Mouse (Mus musculus): ENCODE data around the gene Podxl2. TPM values are rescaled to one million over a fixed set of nuclear protein-coding genes. Genes with fewer than 3 reads are reported as not detected.

Gene Podxl2
- total and polyA plus RNA-seq, 2 experiments from 2014 or later, result 718 to 954 TPM

DNA sequence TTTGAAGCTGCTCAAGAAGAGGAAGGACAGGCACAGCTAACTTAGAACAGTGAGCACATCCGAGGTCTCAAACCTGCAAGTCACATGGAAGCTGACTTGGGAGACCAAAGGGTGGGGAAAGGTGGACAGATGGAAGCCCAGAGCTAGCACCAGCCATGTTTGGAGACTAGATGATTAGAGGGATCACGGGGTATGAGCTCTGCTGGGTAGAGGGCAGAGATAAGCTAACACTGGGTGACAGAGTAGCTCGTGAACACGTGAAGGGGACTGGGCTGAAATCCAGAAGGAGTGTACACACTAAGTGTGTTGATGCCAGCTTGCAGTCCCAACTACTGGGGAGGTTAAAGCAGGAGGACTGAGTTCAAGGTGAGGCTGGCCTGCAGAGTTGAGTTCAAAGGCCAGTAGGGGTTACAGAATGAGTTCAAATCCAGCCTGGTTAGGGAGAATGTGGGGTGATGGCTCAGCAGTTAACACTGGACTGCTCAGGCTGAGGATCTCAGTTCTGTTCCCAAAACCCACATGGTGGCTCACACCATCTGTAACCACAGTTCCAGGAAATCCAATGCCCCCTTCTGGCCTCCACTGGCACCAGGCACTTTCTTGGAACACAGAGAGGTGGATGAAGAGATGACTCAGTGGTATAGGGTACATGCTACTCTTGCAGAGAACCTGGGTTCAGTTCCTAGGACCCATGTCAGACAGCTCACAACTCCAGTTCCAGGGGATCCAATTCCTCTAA is 70.7 kb downstream of the Podxl2 start:
- Histone ChIP-seq H3K9ac (no peak overlapping the region), H3K4me2 (ENCODE audit: low read depth) (no peak overlapping the region), H3K4me3 (ENCODE audit: low read depth, low read length) (no peak overlapping the region), H3K27me3 (ENCODE audit: insufficient read depth, low read length) (no peaks in the 10 kb centered on the region), H3K4me1 (ENCODE audit: insufficient read depth) (no peaks in the 10 kb centered on the region), H3K9me3 (ENCODE audit: low read length) (no peaks in the 10 kb centered on the region), H3K27ac (ENCODE audit: low read depth, low read length) (no peak overlapping the region), H3K36me3 (ENCODE audit: insufficient read depth) (no peaks in the 10 kb centered on the region)
- WGBS, result 80% methylated on average over 4 of the region's 4 CpGs
- TF ChIP-seq CTCF (IDR thresholded peaks at IDR 0.05; ENCODE audit: low read depth), result no peak
- DNase-seq (no peak), ATAC-seq (no peak)

DNA sequence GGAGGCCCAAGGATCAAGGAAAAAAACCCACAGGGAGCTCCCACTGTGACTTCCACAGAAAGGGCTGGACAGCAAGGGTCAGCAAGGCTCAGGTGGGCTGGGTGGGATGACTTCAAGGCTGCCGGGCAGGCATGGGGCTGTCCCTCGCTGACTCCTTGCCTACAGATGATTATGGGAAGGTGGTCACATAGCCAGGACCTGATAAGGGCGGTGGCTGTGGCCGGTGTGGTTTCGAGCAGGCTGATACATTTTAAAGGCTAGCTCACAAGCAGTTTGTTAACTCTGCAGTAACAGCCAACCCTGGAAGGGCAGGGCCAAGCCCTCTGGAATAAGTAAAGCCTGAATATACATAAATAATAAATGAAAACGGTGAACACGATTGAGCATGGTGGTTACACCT is 71.8 kb downstream of the Podxl2 start:
- H3K4me1 ChIP-seq (ENCODE audit: insufficient read depth), result no peaks in the 10 kb centered on the region
- H3K4me2 ChIP-seq (ENCODE audit: low read depth), result no peak overlapping the region
- H3K27ac ChIP-seq (ENCODE audit: low read depth, low read length), result no peak overlapping the region
- ATAC-seq (no peak), DNase-seq (no peak)
- H3K9ac ChIP-seq, result no peak overlapping the region
- H3K36me3 ChIP-seq (ENCODE audit: insufficient read depth), result no peaks in the 10 kb centered on the region
- no peak for TF ChIP-seq CTCF (IDR thresholded peaks at IDR 0.05; ENCODE audit: low read depth)
- no peaks in the 10 kb centered on the region for H3K9me3 ChIP-seq (ENCODE audit: low read length)
- H3K27me3 ChIP-seq (ENCODE audit: insufficient read depth, low read length), result no peaks in the 10 kb centered on the region
- no peak overlapping the region for H3K4me3 ChIP-seq (ENCODE audit: low read depth, low read length)
- 91% methylated on average over 7 of the region's 7 CpGs for WGBS

DNA sequence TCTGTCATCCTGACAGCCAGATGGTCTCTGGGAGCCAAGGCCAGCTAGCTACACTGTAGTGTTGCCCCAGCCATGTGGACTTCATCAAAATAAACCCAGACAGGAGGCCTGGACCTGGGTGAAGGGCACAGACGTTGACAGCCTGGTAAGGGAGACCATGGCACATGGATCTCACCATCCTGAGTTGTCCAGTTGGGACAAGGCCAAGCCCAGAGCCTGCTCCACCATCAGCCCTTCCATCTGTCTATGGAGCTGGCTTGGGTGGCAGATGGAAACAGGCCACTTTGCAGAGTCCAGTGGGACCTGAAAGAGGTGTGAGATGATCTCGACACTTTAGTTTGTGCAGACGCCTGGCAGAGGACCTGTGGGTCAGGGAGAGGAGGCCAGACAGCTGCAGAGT is 74.1 kb downstream of the Podxl2 start:
- no peak overlapping the region for H3K27ac ChIP-seq (ENCODE audit: low read depth, low read length)
- ATAC-seq, result no peak
- no peaks in the 10 kb centered on the region for H3K27me3 ChIP-seq (ENCODE audit: insufficient read depth, low read length)
- no peak overlapping the region for H3K4me2 ChIP-seq (ENCODE audit: low read depth)
- no peaks in the 10 kb centered on the region for H3K4me1 ChIP-seq (ENCODE audit: insufficient read depth)
- 51% methylated on average over 3 of the region's 3 CpGs for WGBS
- no peak for DNase-seq
- H3K9me3 ChIP-seq (ENCODE audit: low read length), result no peaks in the 10 kb centered on the region
- H3K9ac ChIP-seq, result no peak overlapping the region
- TF ChIP-seq CTCF (IDR thresholded peaks at IDR 0.05; ENCODE audit: low read depth), result no peak
- no peaks in the 10 kb centered on the region for H3K36me3 ChIP-seq (ENCODE audit: insufficient read depth)
- H3K4me3 ChIP-seq (ENCODE audit: low read depth, low read length), result no peak overlapping the region

DNA sequence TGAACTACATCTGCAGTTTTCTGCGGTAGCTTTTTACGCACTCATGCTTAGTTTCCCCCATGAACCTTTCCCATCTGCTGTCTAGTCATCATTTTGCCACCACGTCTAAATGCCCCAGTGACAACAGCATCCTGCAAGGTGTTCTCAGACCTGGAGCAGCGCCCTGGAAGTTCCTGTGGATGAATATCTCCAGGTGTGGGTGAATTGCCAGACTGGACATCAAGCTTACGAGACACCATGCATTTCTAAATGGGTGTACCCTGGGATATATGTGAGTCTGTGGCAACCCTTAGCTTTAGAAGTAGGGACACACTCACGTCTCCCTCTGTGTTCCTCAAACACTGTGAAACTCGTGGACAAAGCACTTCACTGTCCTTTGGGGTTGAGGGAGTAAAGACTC is 74.7 kb downstream of the Podxl2 start:
- DNase-seq (no peak), ATAC-seq (no peak)
- no peaks in the 10 kb centered on the region for H3K36me3 ChIP-seq (ENCODE audit: insufficient read depth)
- no peak overlapping the region for H3K4me3 ChIP-seq (ENCODE audit: low read depth, low read length)
- no peak overlapping the region for H3K27ac ChIP-seq (ENCODE audit: low read depth, low read length)
- no peaks in the 10 kb centered on the region for H3K27me3 ChIP-seq (ENCODE audit: insufficient read depth, low read length)
- TF ChIP-seq CTCF (IDR thresholded peaks at IDR 0.05; ENCODE audit: low read depth), result no peak
- 81% methylated on average over 7 of the region's 7 CpGs for WGBS
- no peak overlapping the region for H3K4me2 ChIP-seq (ENCODE audit: low read depth)
- no peak overlapping the region for H3K9ac ChIP-seq
- no peaks in the 10 kb centered on the region for H3K9me3 ChIP-seq (ENCODE audit: low read length)
- no peaks in the 10 kb centered on the region for H3K4me1 ChIP-seq (ENCODE audit: insufficient read depth)

DNA sequence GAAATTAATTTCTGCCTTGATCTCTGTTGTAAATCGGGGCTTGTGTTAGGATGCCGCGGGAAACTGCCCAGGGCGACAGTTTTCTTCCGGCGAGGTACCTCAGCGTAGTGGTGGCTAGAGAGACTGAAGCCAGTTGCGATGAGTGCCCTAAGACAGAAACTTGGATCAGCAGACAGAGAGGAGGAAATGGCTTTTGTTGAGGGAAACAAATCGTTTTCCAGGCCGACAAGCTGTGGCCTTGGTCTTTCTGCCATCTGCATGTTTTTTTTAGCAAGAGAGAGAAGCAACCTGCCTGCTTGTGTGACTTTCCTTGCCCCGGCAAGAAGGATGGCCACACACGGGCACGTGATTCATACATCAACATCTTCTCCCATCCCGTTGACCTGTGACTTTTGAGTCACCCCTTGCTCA is 80.3 kb downstream of the Podxl2 start:
- Histone ChIP-seq H3K4me2 (ENCODE audit: low read depth) (peak overlapping the region; percentile 36; the same call in 1 of the 2 replicates), H3K4me1 (ENCODE audit: insufficient read depth) (peaks cover 15% of the 10 kb centered on the region; the same call in 1 of the 2 replicates), H3K9ac (peak overlapping the region; percentile 4; the same call in 1 of the 2 replicates), H3K27me3 (ENCODE audit: insufficient read depth, low read length) (no peaks in the 10 kb centered on the region), H3K9me3 (ENCODE audit: low read length) (no peaks in the 10 kb centered on the region), H3K36me3 (ENCODE audit: insufficient read depth) (no peaks in the 10 kb centered on the region), H3K4me3 (ENCODE audit: low read depth, low read length) (no peak overlapping the region), H3K27ac (ENCODE audit: low read depth, low read length) (0 out of 2 replicates have a peak overlapping the region, but pooled peaks have one; percentile 50)
- no peak for TF ChIP-seq CTCF (IDR thresholded peaks at IDR 0.05; ENCODE audit: low read depth)
- peak; percentile 48 for DNase-seq
- ATAC-seq, result peak; percentile 30; the same call in 1 of the 2 replicates
- 45% methylated on average over 14 of the region's 14 CpGs for WGBS

DNA sequence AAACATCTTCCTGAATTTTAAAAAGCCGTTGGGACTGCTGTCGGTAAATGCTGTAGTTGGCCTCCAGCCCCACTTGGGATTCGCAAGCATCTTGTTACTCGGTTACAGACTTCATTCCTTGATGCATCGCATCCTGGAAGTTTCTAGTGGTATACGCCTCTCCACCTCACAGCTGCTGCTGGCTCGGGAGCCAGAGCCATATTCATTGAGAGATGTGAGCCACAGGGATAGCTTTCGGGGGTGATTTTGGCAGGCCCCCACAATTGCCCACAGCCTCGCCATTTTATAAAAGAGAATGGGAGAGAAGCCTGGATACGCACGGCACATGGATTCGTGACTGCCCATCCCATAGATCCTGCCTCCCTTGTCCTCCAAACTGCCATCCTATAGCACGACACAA is 81.0 kb downstream of the Podxl2 start:
- no peaks in the 10 kb centered on the region for H3K27me3 ChIP-seq (ENCODE audit: insufficient read depth, low read length)
- no peak overlapping the region for H3K9ac ChIP-seq
- no peak overlapping the region for H3K4me3 ChIP-seq (ENCODE audit: low read depth, low read length)
- no peaks in the 10 kb centered on the region for H3K36me3 ChIP-seq (ENCODE audit: insufficient read depth)
- no peak overlapping the region for H3K27ac ChIP-seq (ENCODE audit: low read depth, low read length)
- TF ChIP-seq CTCF (IDR thresholded peaks at IDR 0.05; ENCODE audit: low read depth), result no peak
- H3K4me1 ChIP-seq (ENCODE audit: insufficient read depth), result peaks cover 15% of the 10 kb centered on the region; the same call in 1 of the 2 replicates
- ATAC-seq (peak; percentile 21; the same call in 1 of the 2 replicates), DNase-seq (no peak)
- peak overlapping the region; percentile 36 for H3K4me2 ChIP-seq (ENCODE audit: low read depth)
- H3K9me3 ChIP-seq (ENCODE audit: low read length), result no peaks in the 10 kb centered on the region
- 41% methylated on average over 13 of the region's 13 CpGs for WGBS

DNA sequence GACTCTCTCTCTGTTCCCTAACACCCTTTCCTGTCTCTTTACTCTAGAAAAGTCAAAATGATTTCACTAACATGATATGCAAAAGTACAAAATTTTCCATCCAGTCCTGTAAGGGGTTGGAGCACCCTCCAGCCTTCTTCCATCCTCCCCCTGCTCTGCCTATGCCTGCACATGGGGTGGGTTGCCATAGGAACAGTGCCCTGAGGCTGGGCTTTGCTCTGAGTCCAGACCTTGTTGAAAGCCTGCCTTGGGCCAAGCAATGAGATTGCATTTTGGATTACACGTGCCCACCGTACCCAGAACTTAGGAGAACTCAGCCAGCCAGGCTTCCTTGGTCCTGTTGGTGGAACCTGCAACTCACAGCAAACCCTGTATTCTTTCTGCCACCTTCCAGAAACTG is 81.6 kb downstream of the Podxl2 start:
- Histone ChIP-seq H3K27ac (ENCODE audit: low read depth, low read length) (no peak overlapping the region), H3K27me3 (ENCODE audit: insufficient read depth, low read length) (no peaks in the 10 kb centered on the region), H3K9ac (no peak overlapping the region), H3K4me1 (ENCODE audit: insufficient read depth) (peaks cover 15% of the 10 kb centered on the region; the same call in 1 of the 2 replicates), H3K4me3 (ENCODE audit: low read depth, low read length) (no peak overlapping the region), H3K4me2 (ENCODE audit: low read depth) (no peak overlapping the region), H3K9me3 (ENCODE audit: low read length) (no peaks in the 10 kb centered on the region), H3K36me3 (ENCODE audit: insufficient read depth) (no peaks in the 10 kb centered on the region)
- WGBS, result 11% methylated on average over 2 of the region's 2 CpGs
- TF ChIP-seq CTCF (IDR thresholded peaks at IDR 0.05; ENCODE audit: low read depth), result no peak
- ATAC-seq (peak; percentile 68), DNase-seq (peak; percentile 58)

Other genes with a start within 250 kb of the Podxl2 start
- 0.08 and 0.29 TPM in 2 replicates for gene Kbtbd12, start 237.1 kb downstream of the Podxl2 start, total RNA-seq (2014; rRNA removed)
- gene Kbtbd12, start 237.1 kb downstream of the Podxl2 start, polyA plus RNA-seq (2015; fragmentation: Nextera tagmentation; extraction: Ambion mirVana), result 0.14 and 0.24 TPM in 2 replicates
- 35.1 and 37.5 TPM in 2 replicates for gene Mgll, start 150.6 kb downstream of the Podxl2 start, total RNA-seq (2014; rRNA removed)
- gene Mgll, start 150.6 kb downstream of the Podxl2 start, polyA plus RNA-seq (2015; fragmentation: Nextera tagmentation; extraction: Ambion mirVana), result 48.7 and 60.7 TPM in 2 replicates
- gene Abtb1, start 33.1 kb downstream of the Podxl2 start, total RNA-seq (2014; rRNA removed), result 37.0 and 50.5 TPM in 2 replicates
- 30.4 and 31.1 TPM in 2 replicates for gene Abtb1, start 33.1 kb downstream of the Podxl2 start, polyA plus RNA-seq (2015; fragmentation: Nextera tagmentation; extraction: Ambion mirVana)
- gene Mcm2, start 23.7 kb upstream of the Podxl2 start, total RNA-seq (2014; rRNA removed), result 14.8 and 19.3 TPM in 2 replicates
- 14.1 and 14.9 TPM in 2 replicates for gene Mcm2, start 23.7 kb upstream of the Podxl2 start, polyA plus RNA-seq (2015; fragmentation: Nextera tagmentation; extraction: Ambion mirVana)
- gene Tpra1, start 27.2 kb upstream of the Podxl2 start, total RNA-seq (2014; rRNA removed), result 45.0 and 69.2 TPM in 2 replicates
- 35.0 and 41.4 TPM in 2 replicates for gene Tpra1, start 27.2 kb upstream of the Podxl2 start, polyA plus RNA-seq (2015; fragmentation: Nextera tagmentation; extraction: Ambion mirVana)